Mouse (Mus musculus) heart, embryonic 16.5 days (tissue): ENCODE measurements around the gene Anapc4. TPM values are rescaled to one million over a fixed set of nuclear protein-coding genes. Genes with fewer than 3 reads are reported as not detected.

Experiments
- ATAC-seq: fragments of 200-750 bp; cut with Nextera tagmentation; replicated peaks from 2 replicates; pipeline ENCODE4 v1.8.0; 2017; ENCODE audit warnings: moderate number of reproducible peaks; ENCODE audit not compliant: insufficient read depth, low FRiP score; ENCODE audit errors: extremely low read depth
- H3K27ac ChIP-seq: fragments of 300-500 bp; sonication (generic); 2 replicates; pipeline ENCODE4 v1.5.1; 2014; ENCODE audit warnings: mild to moderate bottlenecking, low read length, control low read depth, moderate library complexity
- H3K27me3 ChIP-seq: fragments of 300-500 bp; sonication (generic); 2 replicates; pipeline ENCODE4 v1.6.1; 2014; ENCODE audit warnings: low read length, mixed read lengths; ENCODE audit not compliant: control insufficient read depth, insufficient read depth
- H3K36me3 ChIP-seq: fragments of 300-500 bp; sonication (generic); 2 replicates; pipeline ENCODE4 v1.6.1; 2014; ENCODE audit not compliant: control insufficient read depth, insufficient read depth
- H3K4me1 ChIP-seq: fragments of 300-500 bp; sonication (generic); 2 replicates; pipeline ENCODE4 v1.6.1; 2014; ENCODE audit warnings: low read length, mixed read lengths; ENCODE audit not compliant: control insufficient read depth, insufficient read depth
- H3K4me2 ChIP-seq: fragments of 300-500 bp; sonication (generic); 2 replicates; pipeline ENCODE4 v1.6.1; 2014; ENCODE audit warnings: low read depth, mild to moderate bottlenecking, control low read depth, low read length
- H3K4me3 ChIP-seq: fragments of 300-500 bp; sonication (generic); 2 replicates; pipeline ENCODE4 v1.5.1; 2014; ENCODE audit warnings: mild to moderate bottlenecking, control low read depth, low read length
- H3K9ac ChIP-seq: fragments of 300-500 bp; sonication (generic); 2 replicates; pipeline ENCODE4 v1.6.1; 2014; ENCODE audit warnings: low read length, control low read depth
- H3K9me3 ChIP-seq: fragments of 300-500 bp; sonication (generic); replicated peaks from 2 replicates; pipeline ENCODE4 v1.6.1; 2016; ENCODE audit warnings: low read length; ENCODE audit not compliant: control insufficient read depth
- WGBS: fragments of 180-500 bp; shearing (Covaris S2); extraction: QIAGEN DNeasy Blood & Tissue Kit; methylation state at CpG from one replicate; pipeline ENCODE4 v1.1.7; 2014; 5-methylcytosine and 5-hydroxymethylcytosine counted together
- polyA plus RNA-seq: library from polyadenylated mRNA; unstranded; fragments of >200 nt; fragmentation: Nextera tagmentation; extraction: Ambion mirVana; gene quantifications from 2 replicates; pipeline ENCODE4 v1.2.1, GENCODE M21; 2015

Gene Anapc4
- polyA plus RNA-seq, 1 experiment from 2014 or later = 76.0 TPM

DNA sequence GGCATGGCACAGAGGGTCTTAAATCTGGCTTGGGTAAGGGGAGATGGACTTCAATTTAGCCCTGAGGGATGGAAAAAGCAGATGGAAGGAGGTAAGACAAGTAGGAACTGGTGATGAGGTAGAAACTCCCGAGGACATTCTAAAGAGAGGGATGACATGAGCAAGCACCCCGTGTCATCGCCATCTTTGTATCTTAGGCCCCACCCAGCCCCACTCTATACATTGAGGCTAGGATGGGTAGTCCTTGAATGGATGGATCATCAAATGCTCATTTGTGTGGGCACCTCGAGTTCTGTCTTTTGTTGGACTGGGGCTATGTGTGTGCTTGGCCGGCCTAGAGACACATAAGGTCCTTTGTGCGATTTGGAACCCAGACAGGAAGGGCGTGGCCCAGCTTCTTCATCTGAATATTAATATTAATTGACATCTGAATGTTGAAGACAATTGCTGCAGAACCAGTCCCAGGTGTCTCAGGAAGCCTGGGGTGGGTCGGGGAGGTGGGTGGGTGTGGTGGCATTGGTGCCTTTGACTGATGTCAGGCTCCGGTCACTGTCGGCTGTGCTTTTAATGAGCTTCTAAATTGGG is 77.6 kb downstream of the Anapc4 start:
- Histone ChIP-seq H3K4me1 (peaks cover 7% of the 10 kb centered on the region; the same call in 1 of the 2 replicates), H3K27me3 (no peaks in the 10 kb centered on the region), H3K4me3 (no peak overlapping the region), H3K36me3 (no peaks in the 10 kb centered on the region), H3K27ac (no peak overlapping the region), H3K4me2 (no peak overlapping the region), H3K9me3 (no peaks in the 10 kb centered on the region), H3K9ac (no peak overlapping the region)
- no peak for ATAC-seq
- 88% methylated on average over 10 of the region's 10 CpGs for whole genome bisulfite sequencing

DNA sequence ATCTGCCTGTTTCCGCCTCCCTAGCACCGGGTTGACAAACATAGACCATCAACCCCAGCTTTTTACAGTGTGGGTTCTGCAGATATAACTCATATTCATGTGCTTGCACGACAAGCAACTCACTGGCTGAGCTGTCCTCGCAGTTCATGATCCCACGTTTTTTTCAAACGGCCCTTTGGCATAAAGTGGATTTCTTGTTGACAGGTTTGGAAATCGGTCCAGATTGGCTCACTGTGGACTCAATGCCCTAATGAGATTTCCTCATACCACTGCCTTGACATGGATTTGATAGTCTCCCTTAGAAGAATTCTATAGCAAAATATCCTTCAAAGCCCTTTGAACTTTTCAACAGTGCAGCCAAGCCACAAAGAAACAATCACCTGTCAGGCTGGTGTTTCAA is 79.9 kb downstream of the Anapc4 start:
- WGBS = 72% methylated on average over 7 of the region's 7 CpGs
- H3K4me1 ChIP-seq = peaks cover 7% of the 10 kb centered on the region; the same call in 1 of the 2 replicates
- no peaks in the 10 kb centered on the region for H3K9me3 ChIP-seq
- H3K9ac ChIP-seq = no peak overlapping the region
- H3K27me3 ChIP-seq = no peaks in the 10 kb centered on the region
- H3K36me3 ChIP-seq = no peaks in the 10 kb centered on the region
- H3K4me2 ChIP-seq = no peak overlapping the region
- H3K4me3 ChIP-seq = no peak overlapping the region
- no peak for ATAC-seq
- H3K27ac ChIP-seq = no peak overlapping the region

DNA sequence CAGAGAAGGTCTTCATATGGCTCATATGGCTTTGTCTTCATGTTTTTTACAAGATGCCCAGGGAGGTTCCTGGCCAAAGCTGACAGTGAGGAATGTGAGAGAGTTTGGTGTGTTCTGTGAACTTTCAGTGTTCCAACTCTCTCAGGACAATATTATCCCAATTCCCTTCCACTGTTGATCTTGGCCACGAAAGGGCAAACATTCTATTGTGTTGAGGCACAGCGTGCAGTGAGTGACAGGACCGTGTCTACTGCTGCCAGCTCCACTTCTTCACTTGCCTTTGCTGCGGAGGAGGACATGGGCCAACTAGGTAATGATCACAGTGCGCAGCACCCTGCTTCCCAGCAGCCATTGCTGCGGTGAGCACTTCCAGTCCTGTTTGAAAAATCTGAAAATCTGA is 82.4 kb downstream of the Anapc4 start:
- WGBS = 73% methylated on average over 6 of the region's 6 CpGs
- Histone ChIP-seq H3K36me3 (no peaks in the 10 kb centered on the region), H3K4me1 (no peaks in the 10 kb centered on the region), H3K27ac (no peak overlapping the region), H3K4me2 (no peak overlapping the region), H3K9ac (no peak overlapping the region), H3K27me3 (no peaks in the 10 kb centered on the region), H3K9me3 (no peaks in the 10 kb centered on the region), H3K4me3 (no peak overlapping the region)
- ATAC-seq = no peak

Other genes with a start within 250 kb of the Anapc4 start
- gene Sepsecs, start 164.3 kb upstream of the Anapc4 start, polyA plus RNA-seq = 6.1 and 6.4 TPM in 2 replicates
- gene Pi4k2b, start 92.4 kb upstream of the Anapc4 start, polyA plus RNA-seq = 7.1 and 8.2 TPM in 2 replicates
- gene Zcchc4, start 58.6 kb upstream of the Anapc4 start, polyA plus RNA-seq = 10.5 and 11.2 TPM in 2 replicates
- gene Slc34a2, start 204.1 kb downstream of the Anapc4 start, polyA plus RNA-seq = 0.89 and 6.1 TPM in 2 replicates